Mouse (Mus musculus) hindbrain, embryonic 12.5 days (tissue): ENCODE measurements at regions not wholly inside any gene's neighbourhood (a gene's known extent, or its start where the extent isn't known, plus 50 kb on each side); places are given as distances from the start of the nearest gene placed in this dataset.

Experiments used
- ATAC-seq: fragments of 200-750 bp; cut with Nextera tagmentation; 2 replicates; pipeline ENCODE4 v1.8.0; 2017; ENCODE audit warnings: moderate TSS enrichment; ENCODE audit not compliant: low FRiP score
- H3K27ac ChIP-seq: fragments of 300-500 bp; sonication (generic); 2 replicates; pipeline ENCODE4 v1.5.1; 2016; ENCODE audit warnings: mild to moderate bottlenecking
- H3K27me3 ChIP-seq: fragments of 300-500 bp; sonication (generic); 2 replicates; pipeline ENCODE4 v1.6.1; 2016; ENCODE audit warnings: mild to moderate bottlenecking
- H3K36me3 ChIP-seq: fragments of 300-500 bp; sonication (generic); 2 replicates; pipeline ENCODE4 v1.6.1; 2016; ENCODE audit warnings: mild to moderate bottlenecking
- H3K4me1 ChIP-seq: fragments of 300-500 bp; sonication (generic); 2 replicates; pipeline ENCODE4 v1.6.1; 2016
- H3K4me2 ChIP-seq: fragments of 300-500 bp; sonication (generic); replicated peaks from 2 replicates; pipeline ENCODE4 v1.6.1; 2016; ENCODE audit warnings: mild to moderate bottlenecking
- H3K4me3 ChIP-seq: fragments of 300-500 bp; sonication (generic); 2 replicates; pipeline ENCODE4 v1.5.1; 2016; ENCODE audit warnings: mild to moderate bottlenecking
- H3K9ac ChIP-seq: fragments of 300-500 bp; sonication (generic); 2 replicates; pipeline ENCODE4 v1.6.1; 2016; ENCODE audit warnings: mild to moderate bottlenecking, moderate library complexity
- H3K9me3 ChIP-seq: fragments of 300-500 bp; sonication (generic); replicated peaks from 2 replicates; pipeline ENCODE4 v1.6.1; 2016; ENCODE audit warnings: mild to moderate bottlenecking
- WGBS: fragments of 180-500 bp; shearing (Covaris S2); methylation state at CpG from one replicate; pipeline ENCODE4 v1.1.7; 2016; 5-methylcytosine and 5-hydroxymethylcytosine counted together

DNA sequence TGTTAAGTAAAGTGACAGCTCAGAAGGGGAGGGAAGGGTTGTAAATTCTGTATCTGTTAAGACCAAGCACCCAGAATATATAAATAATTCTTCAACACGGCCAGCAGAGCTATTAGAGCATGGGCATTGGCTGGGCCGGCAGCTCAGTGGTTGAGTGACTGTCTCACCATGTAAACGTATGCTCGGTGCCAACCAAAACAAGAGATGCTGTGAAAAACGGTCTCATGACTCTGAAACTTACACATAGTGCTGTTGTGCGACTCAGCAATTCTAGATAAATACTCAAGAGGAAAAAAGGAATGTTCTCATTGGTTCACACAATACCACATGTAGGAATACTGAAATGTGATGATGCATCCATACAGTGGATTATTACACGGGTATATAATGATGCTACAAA, 111.8 kb downstream of the Gm12689 start:
- no peak overlapping the region for H3K27ac ChIP-seq
- WGBS, result 83% methylated on average over 7 of the region's 7 CpGs
- no peak for ATAC-seq

GRCm38 (mm10) chr4:99423449-99423848, 127.7 kb downstream of the Gm12689 start:
- Histone ChIP-seq H3K27me3 (no peaks in the 10 kb centered on the region), H3K4me2 (no peak overlapping the region), H3K4me1 (no peaks in the 10 kb centered on the region), H3K36me3 (no peaks in the 10 kb centered on the region), H3K27ac (no peak overlapping the region), H3K9ac (no peak overlapping the region), H3K9me3 (no peaks in the 10 kb centered on the region), H3K4me3 (no peak overlapping the region)
- ATAC-seq, result no peak
- 58% methylated on average over 1 of the region's 1 CpGs for WGBS

More for the DNA sequence above, 111.8 kb downstream of the Gm12689 start:
- Histone ChIP-seq H3K9me3 (no peaks in the 10 kb centered on the region), H3K36me3 (no peaks in the 10 kb centered on the region), H3K4me2 (no peak overlapping the region), H3K4me3 (no peak overlapping the region), H3K27me3 (no peaks in the 10 kb centered on the region; the same call in 1 of the 2 replicates), H3K4me1 (no peaks in the 10 kb centered on the region), H3K9ac (no peak overlapping the region)

- H3K9me3 ChIP-seq, result no peaks in the 10 kb centered on the region
- peak overlapping the region; percentile 62; the same call in 1 of the 2 replicates for H3K27ac ChIP-seq
- peak overlapping the region; percentile 25 for H3K4me3 ChIP-seq
- 0 out of 2 replicates have a peak, but pooled peaks cover 2% of the 10 kb centered on the region for H3K4me1 ChIP-seq
- H3K27me3 ChIP-seq, result 0 out of 2 replicates have a peak, but pooled peaks cover 12% of the 10 kb centered on the region
- no peaks in the 10 kb centered on the region for H3K36me3 ChIP-seq
- peak; percentile 67 for ATAC-seq
- H3K4me2 ChIP-seq, result peak overlapping the region; percentile 47
- WGBS, result 52% methylated on average over 28 of the region's 28 CpGs
- H3K9ac ChIP-seq, result peak overlapping the region; percentile 27; the same call in 1 of the 2 replicates
These were observed 149.5 kb downstream of the Gm12689 start for GRCm38 (mm10) chr4:99445077-99445754.

DNA sequence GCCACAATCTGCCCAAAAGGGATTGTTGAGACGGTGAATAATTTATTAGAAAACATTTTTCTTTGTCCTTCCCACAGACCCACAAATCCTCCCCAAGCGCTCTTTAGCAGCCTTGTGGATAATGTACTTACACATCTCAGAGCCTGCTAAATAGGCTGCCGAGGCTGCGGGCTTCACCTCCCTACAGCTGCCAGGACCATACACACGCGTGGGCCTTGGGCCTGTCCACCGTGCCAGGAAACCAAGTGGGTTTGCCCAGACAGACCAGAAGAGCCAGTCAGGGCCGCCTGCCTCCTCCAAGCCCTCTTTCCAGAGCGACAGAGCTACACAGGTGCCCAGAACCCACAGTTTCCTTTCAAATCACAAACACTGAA, 150.0 kb downstream of the Gm12689 start:
- H3K9ac ChIP-seq, result no peak overlapping the region
- H3K27ac ChIP-seq, result peak overlapping the region; percentile 62; the same call in 1 of the 2 replicates
- no peak overlapping the region; the same call in 1 of the 2 replicates for H3K4me3 ChIP-seq
- H3K9me3 ChIP-seq, result no peaks in the 10 kb centered on the region
- peak overlapping the region; percentile 47 for H3K4me2 ChIP-seq
- peak; percentile 46; the same call in 1 of the 2 replicates for ATAC-seq
- no peaks in the 10 kb centered on the region for H3K36me3 ChIP-seq
- peaks cover 16% of the 10 kb centered on the region; the same call in 1 of the 2 replicates for H3K27me3 ChIP-seq
- 71% methylated on average over 9 of the region's 9 CpGs for WGBS
- 0 out of 2 replicates have a peak, but pooled peaks cover 2% of the 10 kb centered on the region for H3K4me1 ChIP-seq

DNA sequence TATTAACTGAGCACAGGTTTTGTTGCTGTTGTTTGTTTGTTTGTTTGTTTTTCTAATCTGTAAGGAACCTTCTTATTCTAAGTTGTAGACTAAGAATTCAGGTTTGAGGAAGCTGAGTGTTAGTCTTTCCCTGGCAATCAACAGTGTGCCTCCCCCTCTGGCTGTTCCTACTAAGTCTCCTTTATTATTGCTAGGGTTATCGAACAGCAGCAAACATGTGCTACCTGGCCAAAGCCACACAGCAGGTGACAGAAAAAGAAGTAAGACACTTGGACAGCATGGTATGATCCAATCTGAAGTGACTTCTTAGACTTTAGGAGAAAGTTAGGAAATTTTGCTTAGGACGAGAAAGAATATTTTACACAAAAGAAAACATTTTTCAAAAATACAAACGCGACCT, 163.3 kb downstream of the Gm12689 start:
- no peak; the same call in 1 of the 2 replicates for ATAC-seq
- 52% methylated on average over 4 of the region's 4 CpGs for WGBS
- Histone ChIP-seq H3K4me3 (no peak overlapping the region), H3K36me3 (no peaks in the 10 kb centered on the region), H3K9me3 (no peaks in the 10 kb centered on the region), H3K27ac (no peak overlapping the region), H3K27me3 (peaks cover 67% of the 10 kb centered on the region), H3K4me1 (peaks cover 7% of the 10 kb centered on the region; the same call in 1 of the 2 replicates), H3K4me2 (no peak overlapping the region; the same call in 1 of the 2 replicates), H3K9ac (no peak overlapping the region)

DNA sequence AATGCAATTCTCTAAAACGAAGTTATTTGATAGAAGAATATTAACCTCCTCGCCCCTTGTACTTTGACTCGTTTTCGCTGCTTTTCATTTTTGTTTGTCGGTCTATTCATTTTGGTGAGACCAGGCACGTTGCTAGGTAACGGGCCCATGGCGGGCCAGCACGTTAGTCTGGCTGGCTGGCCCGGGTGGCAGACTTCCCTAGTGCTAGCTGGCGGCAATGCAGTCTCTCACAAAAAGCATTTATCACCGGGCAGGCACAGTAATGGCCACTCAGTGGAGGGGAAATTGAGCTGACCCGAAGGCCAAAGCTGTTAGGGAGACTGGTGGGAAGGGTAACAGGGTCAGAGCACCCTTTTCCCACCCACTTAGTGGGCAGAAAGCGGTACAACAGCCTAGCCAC, 163.7 kb downstream of the Gm12689 start:
- H3K4me3 ChIP-seq, result no peak overlapping the region

GRCm38 (mm10) chr4:99465493-99465892, 169.8 kb downstream of the Gm12689 start:
- Histone ChIP-seq H3K27me3 (peaks cover 48% of the 10 kb centered on the region), H3K9ac (no peak overlapping the region), H3K4me1 (no peaks in the 10 kb centered on the region), H3K36me3 (no peaks in the 10 kb centered on the region), H3K4me3 (no peak overlapping the region), H3K27ac (no peak overlapping the region), H3K9me3 (no peaks in the 10 kb centered on the region), H3K4me2 (no peak overlapping the region)
- ATAC-seq, result no peak
- 74% methylated on average over 9 of the region's 9 CpGs for WGBS

More for the DNA sequence above, 163.7 kb downstream of the Gm12689 start:
- Histone ChIP-seq H3K9ac (no peak overlapping the region), H3K9me3 (no peaks in the 10 kb centered on the region), H3K4me2 (peak overlapping the region; percentile 38), H3K36me3 (no peaks in the 10 kb centered on the region), H3K4me1 (peaks cover 7% of the 10 kb centered on the region; the same call in 1 of the 2 replicates), H3K27ac (0 out of 2 replicates have a peak overlapping the region, but pooled peaks have one; percentile 7), H3K27me3 (peaks cover 71% of the 10 kb centered on the region)
- ATAC-seq, result peak; percentile 96
- WGBS, result 4% methylated on average over 14 of the region's 14 CpGs

- Histone ChIP-seq H3K4me3 (no peak overlapping the region), H3K9ac (0 out of 2 replicates have a peak overlapping the region, but pooled peaks have one; percentile 5), H3K9me3 (no peaks in the 10 kb centered on the region), H3K4me2 (no peak overlapping the region), H3K4me1 (peaks cover 11% of the 10 kb centered on the region), H3K27me3 (peaks cover 13% of the 10 kb centered on the region), H3K36me3 (no peaks in the 10 kb centered on the region), H3K27ac (no peak overlapping the region)
- ATAC-seq, result no peak
- 24% methylated on average over 11 of the region's 11 CpGs for WGBS
These were observed 180.1 kb downstream of the Gm12689 start for GRCm38 (mm10) chr4:99475701-99476218.

GRCm38 (mm10) chr4:99484271-99484670, 171.8 kb upstream of the Foxd3 start:
- Histone ChIP-seq H3K27ac (no peak overlapping the region), H3K4me2 (no peak overlapping the region), H3K9me3 (no peaks in the 10 kb centered on the region), H3K4me1 (no peaks in the 10 kb centered on the region), H3K36me3 (no peaks in the 10 kb centered on the region), H3K4me3 (no peak overlapping the region), H3K27me3 (no peaks in the 10 kb centered on the region; the same call in 1 of the 2 replicates), H3K9ac (no peak overlapping the region)
- 66% methylated on average over 4 of the region's 4 CpGs for WGBS
- no peak for ATAC-seq

- no peak for ATAC-seq
- no peak overlapping the region for H3K4me3 ChIP-seq
- H3K9ac ChIP-seq, result no peak overlapping the region
- H3K9me3 ChIP-seq, result no peaks in the 10 kb centered on the region
- no peaks in the 10 kb centered on the region for H3K36me3 ChIP-seq
- peaks cover 26% of the 10 kb centered on the region for H3K27me3 ChIP-seq
- no peak overlapping the region for H3K27ac ChIP-seq
- no peak overlapping the region for H3K4me2 ChIP-seq
- no peaks in the 10 kb centered on the region for H3K4me1 ChIP-seq
- WGBS, result 75% methylated on average over 12 of the region's 12 CpGs
These were observed 164.3 kb upstream of the Foxd3 start for GRCm38 (mm10) chr4:99491536-99492514.

- Histone ChIP-seq H3K27ac (no peak overlapping the region), H3K9me3 (no peaks in the 10 kb centered on the region), H3K4me2 (no peak overlapping the region), H3K4me3 (no peak overlapping the region), H3K4me1 (peaks cover 4% of the 10 kb centered on the region; the same call in 1 of the 2 replicates), H3K27me3 (peaks cover 77% of the 10 kb centered on the region), H3K9ac (no peak overlapping the region), H3K36me3 (no peaks in the 10 kb centered on the region)
- 33% methylated on average over 10 of the region's 10 CpGs for WGBS
- no peak for ATAC-seq
These were observed 152.8 kb upstream of the Foxd3 start for GRCm38 (mm10) chr4:99503221-99503744.
